Mouse (Mus musculus): ENCODE data around the gene Pcgf2.
"Not testable (repeated sequence)": the region's sequence is repeated elsewhere in the genome, so short reads cannot be mapped to it uniquely, and the experiment has no call there.

Pcgf2 gene

GRCm38 (mm10) chr11:97653376-97653775 lies 46.9 kb downstream of the Pcgf2 start:
- DNase-seq (ENCODE audit: low spot score in 2 of 2), result not testable (repeated sequence)

- DNase-seq (ENCODE audit: low spot score in 2 of 2), result no peak
Observed at GRCm38 (mm10) chr11:97650341-97650740, 50.0 kb downstream of the Pcgf2 start.

- not testable (repeated sequence) for DNase-seq (ENCODE audit: low spot score in 2 of 2)
Observed at GRCm38 (mm10) chr11:97648541-97648940, 51.8 kb downstream of the Pcgf2 start.

GRCm38 (mm10) chr11:97644834-97645233 lies 55.5 kb downstream of the Pcgf2 start:
- peak; percentile 67 to 74 for DNase-seq (ENCODE audit: low spot score in 2 of 2)

GRCm38 (mm10) chr11:97643380-97644055 lies 56.8 kb downstream of the Pcgf2 start:
- DNase-seq (ENCODE audit: low spot score in 2 of 2), result no peak

- no peak for DNase-seq (ENCODE audit: low spot score in 2 of 2)
Observed at GRCm38 (mm10) chr11:97642746-97643145, 57.6 kb downstream of the Pcgf2 start.

GRCm38 (mm10) chr11:97641668-97642067 lies 58.6 kb downstream of the Pcgf2 start:
- peak in 1 of 2 experiments; percentile 17 for DNase-seq (ENCODE audit: low spot score in 2 of 2)

All from spleen, postnatal 36 days (tissue).